Mouse (Mus musculus): ENCODE results near the gene Phlpp1. TPM values are rescaled to one million over a fixed set of nuclear protein-coding genes. Genes with fewer than 3 reads are reported as not detected.

Phlpp1 gene
- total and polyA plus RNA-seq, 2 experiments from 2014 or later: 3.9 to 15.2 TPM

GRCm38 (mm10) chr1:106342100-106342499, 170.5 kb downstream of the Phlpp1 start:
- H3K9me3 ChIP-seq (replicated peaks; ENCODE audit: control insufficient read depth, low read length): no peaks in the 10 kb centered on the region
- DNase-seq (ENCODE audit: low spot score) (no peak), ATAC-seq (ENCODE audit: insufficient read depth, low read depth) (no peak)
- WGBS: 56% methylated on average over 3 of the region's 3 CpGs
- no peak overlapping the region for H3K4me2 ChIP-seq (ENCODE audit: low read depth, low read length)
- H3K4me3 ChIP-seq (ENCODE audit: low read depth, low read length): no peak overlapping the region
- H3K27me3 ChIP-seq (ENCODE audit: control insufficient read depth, insufficient read depth, low read length): no peaks in the 10 kb centered on the region
- no peak overlapping the region for H3K27ac ChIP-seq (ENCODE audit: low read depth)
- H3K36me3 ChIP-seq (replicated peaks; ENCODE audit: control insufficient read depth, insufficient read depth, low read length): peaks cover 42% of the 10 kb centered on the region
- H3K9ac ChIP-seq (replicated peaks; ENCODE audit: low read depth, low read length): no peak overlapping the region
- no peak for TF ChIP-seq EP300 (IDR thresholded peaks at IDR 0.05; ENCODE audit: low read depth)
- no peak for TF ChIP-seq CTCF (IDR thresholded peaks at IDR 0.05; ENCODE audit: low read depth)
- H3K4me1 ChIP-seq (ENCODE audit: control insufficient read depth, insufficient read depth): peaks cover 7% of the 10 kb centered on the region

DNA sequence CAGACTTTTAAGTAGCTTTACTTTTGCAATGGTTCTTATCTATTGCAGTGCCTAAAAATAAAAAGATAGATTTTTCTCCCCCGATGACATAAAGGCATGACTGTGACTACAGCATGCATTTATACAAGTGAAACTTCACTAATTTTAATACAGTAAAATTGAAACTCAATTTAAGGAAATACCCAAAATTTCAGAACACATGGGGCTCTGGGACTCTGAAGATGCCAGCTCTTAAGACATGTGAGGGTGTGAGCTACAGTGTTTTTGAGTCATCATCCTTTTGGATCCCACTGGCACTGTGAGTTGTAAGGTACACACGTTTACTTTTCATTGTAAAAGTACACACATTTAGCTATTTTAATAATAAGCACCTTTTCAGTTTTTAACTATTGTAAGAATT, 173.7 kb downstream of the Phlpp1 start:
- H3K9me3 ChIP-seq (replicated peaks; ENCODE audit: control insufficient read depth, low read length): no peaks in the 10 kb centered on the region
- no peak for DNase-seq (ENCODE audit: low spot score)
- no peak overlapping the region for H3K4me2 ChIP-seq (ENCODE audit: low read depth, low read length)
- no peak overlapping the region for H3K4me3 ChIP-seq (ENCODE audit: low read depth, low read length)
- no peak for ATAC-seq (ENCODE audit: insufficient read depth, low read depth)
- H3K4me1 ChIP-seq (ENCODE audit: control insufficient read depth, insufficient read depth): peaks cover 7% of the 10 kb centered on the region
- TF ChIP-seq EP300 (IDR thresholded peaks at IDR 0.05; ENCODE audit: low read depth): no peak
- TF ChIP-seq CTCF (IDR thresholded peaks at IDR 0.05; ENCODE audit: low read depth): no peak
- peaks cover 47% of the 10 kb centered on the region for H3K36me3 ChIP-seq (replicated peaks; ENCODE audit: control insufficient read depth, insufficient read depth, low read length)
- H3K27me3 ChIP-seq (ENCODE audit: control insufficient read depth, insufficient read depth, low read length): no peaks in the 10 kb centered on the region
- WGBS: 64% methylated on average over 2 of the region's 2 CpGs
- no peak overlapping the region for H3K9ac ChIP-seq (replicated peaks; ENCODE audit: low read depth, low read length)
- no peak overlapping the region for H3K27ac ChIP-seq (ENCODE audit: low read depth)

- Histone ChIP-seq H3K9ac (replicated peaks; ENCODE audit: low read depth, low read length) (no peak overlapping the region), H3K36me3 (replicated peaks; ENCODE audit: control insufficient read depth, insufficient read depth, low read length) (peaks cover 56% of the 10 kb centered on the region), H3K9me3 (replicated peaks; ENCODE audit: control insufficient read depth, low read length) (no peaks in the 10 kb centered on the region), H3K4me3 (ENCODE audit: low read depth, low read length) (no peak overlapping the region), H3K4me2 (ENCODE audit: low read depth, low read length) (no peak overlapping the region), H3K4me1 (ENCODE audit: control insufficient read depth, insufficient read depth) (peaks cover 2% of the 10 kb centered on the region; the same call in 1 of the 2 replicates), H3K27ac (ENCODE audit: low read depth) (no peak overlapping the region), H3K27me3 (ENCODE audit: control insufficient read depth, insufficient read depth, low read length) (no peaks in the 10 kb centered on the region)
- 95% methylated on average over 3 of the region's 3 CpGs for WGBS
- ATAC-seq (ENCODE audit: insufficient read depth, low read depth) (no peak), DNase-seq (ENCODE audit: low spot score) (no peak)
- TF ChIP-seq CTCF (IDR thresholded peaks at IDR 0.05; ENCODE audit: low read depth): peak; percentile 29; the same call in 1 of the 2 replicates
- no peak for TF ChIP-seq EP300 (IDR thresholded peaks at IDR 0.05; ENCODE audit: low read depth)
These were observed 175.2 kb downstream of the Phlpp1 start for GRCm38 (mm10) chr1:106346776-106347175.

DNA sequence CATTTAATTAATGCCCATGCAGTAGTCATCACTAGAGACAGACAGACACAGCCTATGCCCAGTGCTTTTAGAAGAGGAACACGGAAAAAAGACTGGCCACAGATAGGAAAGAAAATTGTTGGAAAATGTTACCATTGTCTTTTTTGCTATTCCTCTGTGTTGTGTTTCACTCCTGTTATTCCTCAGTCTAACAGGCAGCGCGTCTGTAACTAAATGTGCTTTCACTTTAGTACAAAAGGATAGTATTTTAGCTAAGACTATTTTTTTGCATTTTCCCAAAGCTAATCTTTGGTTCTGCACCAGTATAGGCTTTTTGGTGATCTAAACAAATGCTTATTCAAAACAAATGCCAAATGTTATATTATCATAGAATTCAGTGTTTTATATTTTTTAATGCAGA, 177.6 kb downstream of the Phlpp1 start:
- Histone ChIP-seq H3K27ac (ENCODE audit: low read depth) (no peak overlapping the region), H3K4me2 (ENCODE audit: low read depth, low read length) (no peak overlapping the region), H3K9me3 (replicated peaks; ENCODE audit: control insufficient read depth, low read length) (no peaks in the 10 kb centered on the region), H3K4me1 (ENCODE audit: control insufficient read depth, insufficient read depth) (no peaks in the 10 kb centered on the region), H3K4me3 (ENCODE audit: low read depth, low read length) (no peak overlapping the region), H3K36me3 (replicated peaks; ENCODE audit: control insufficient read depth, insufficient read depth, low read length) (peaks cover 37% of the 10 kb centered on the region), H3K9ac (replicated peaks; ENCODE audit: low read depth, low read length) (no peak overlapping the region), H3K27me3 (ENCODE audit: control insufficient read depth, insufficient read depth, low read length) (no peaks in the 10 kb centered on the region)
- ATAC-seq (ENCODE audit: insufficient read depth, low read depth) (no peak), DNase-seq (ENCODE audit: low spot score) (no peak)
- 89% methylated on average over 3 of the region's 3 CpGs for WGBS
- no peak for TF ChIP-seq EP300 (IDR thresholded peaks at IDR 0.05; ENCODE audit: low read depth)
- no peak for TF ChIP-seq CTCF (IDR thresholded peaks at IDR 0.05; ENCODE audit: low read depth)

GRCm38 (mm10) chr1:106351512-106351911, 180.0 kb downstream of the Phlpp1 start:
- 40% methylated on average over 2 of the region's 2 CpGs for WGBS
- DNase-seq (ENCODE audit: low spot score): no peak
- H3K4me3 ChIP-seq (ENCODE audit: low read depth, low read length): no peak overlapping the region
- H3K9me3 ChIP-seq (replicated peaks; ENCODE audit: control insufficient read depth, low read length): no peaks in the 10 kb centered on the region
- H3K4me1 ChIP-seq (ENCODE audit: control insufficient read depth, insufficient read depth): no peaks in the 10 kb centered on the region
- no peak overlapping the region for H3K9ac ChIP-seq (replicated peaks; ENCODE audit: low read depth, low read length)
- no peaks in the 10 kb centered on the region for H3K27me3 ChIP-seq (ENCODE audit: control insufficient read depth, insufficient read depth, low read length)
- ATAC-seq (ENCODE audit: insufficient read depth, low read depth): no peak
- no peak overlapping the region for H3K4me2 ChIP-seq (ENCODE audit: low read depth, low read length)
- H3K36me3 ChIP-seq (replicated peaks; ENCODE audit: control insufficient read depth, insufficient read depth, low read length): peaks cover 28% of the 10 kb centered on the region
- H3K27ac ChIP-seq (ENCODE audit: low read depth): no peak overlapping the region
- TF ChIP-seq CTCF (IDR thresholded peaks at IDR 0.05; ENCODE audit: low read depth) (no peak), EP300 (IDR thresholded peaks at IDR 0.05; ENCODE audit: low read depth) (no peak)

DNA sequence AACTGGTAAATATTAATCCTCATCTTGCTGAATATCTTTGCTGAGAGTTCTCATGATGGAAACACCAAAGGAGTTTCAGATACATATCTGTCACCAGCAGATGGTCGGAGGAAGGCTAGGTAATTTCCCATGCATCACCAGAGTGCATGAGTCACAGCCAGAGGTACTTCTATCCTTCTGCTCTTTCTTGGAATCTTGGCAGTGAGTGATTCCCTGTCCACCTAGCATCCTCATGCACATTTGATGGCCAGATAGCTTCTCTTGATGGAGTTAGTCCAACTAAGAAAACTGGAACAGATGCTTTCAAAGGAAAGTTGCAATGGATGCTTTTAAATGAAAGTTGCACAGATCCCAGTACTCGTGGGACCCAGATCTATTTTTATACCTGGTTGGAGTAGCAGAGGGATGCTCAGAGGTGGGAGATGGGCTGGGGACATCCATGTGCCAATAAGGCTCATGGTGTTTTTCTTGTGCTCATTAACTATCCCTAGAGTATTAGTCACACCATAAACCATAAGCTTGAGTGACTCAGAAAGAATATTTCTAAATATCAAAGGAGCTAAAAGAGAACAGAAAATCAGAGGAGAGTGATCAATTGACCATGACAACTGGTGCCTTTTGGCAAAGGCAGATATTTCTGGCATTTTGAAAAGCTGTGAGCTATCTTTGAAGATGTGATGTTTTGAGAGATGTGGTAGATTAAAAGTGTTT, 181.4 kb downstream of the Phlpp1 start:
- Histone ChIP-seq H3K36me3 (replicated peaks; ENCODE audit: control insufficient read depth, insufficient read depth, low read length) (peaks cover 17% of the 10 kb centered on the region), H3K4me2 (ENCODE audit: low read depth, low read length) (no peak overlapping the region), H3K9me3 (replicated peaks; ENCODE audit: control insufficient read depth, low read length) (no peaks in the 10 kb centered on the region), H3K4me3 (ENCODE audit: low read depth, low read length) (no peak overlapping the region), H3K4me1 (ENCODE audit: control insufficient read depth, insufficient read depth) (no peaks in the 10 kb centered on the region), H3K27me3 (ENCODE audit: control insufficient read depth, insufficient read depth, low read length) (no peaks in the 10 kb centered on the region), H3K27ac (ENCODE audit: low read depth) (no peak overlapping the region), H3K9ac (replicated peaks; ENCODE audit: low read depth, low read length) (no peak overlapping the region)
- WGBS: 58% methylated on average over 2 of the region's 2 CpGs
- TF ChIP-seq EP300 (IDR thresholded peaks at IDR 0.05; ENCODE audit: low read depth) (no peak), CTCF (IDR thresholded peaks at IDR 0.05; ENCODE audit: low read depth) (no peak)
- DNase-seq (ENCODE audit: low spot score) (no peak), ATAC-seq (ENCODE audit: insufficient read depth, low read depth) (no peak)
